Mouse (Mus musculus) ES-Bruce4 (cell line): ENCODE results near the gene Tmem176b. TPM values are rescaled to one million over a fixed set of nuclear protein-coding genes. Genes with fewer than 3 reads are reported as not detected.

Experiments used
- H3K27ac ChIP-seq: 2 replicates; pipeline ENCODE4 v1.5.1; 2012; ENCODE audit warnings: low read length, inconsistent platforms; ENCODE audit not compliant: insufficient read depth
- H3K27me3 ChIP-seq: 2 replicates; pipeline ENCODE4 v1.6.1; 2012; ENCODE audit warnings: mild to moderate bottlenecking, low read length, inconsistent platforms; ENCODE audit not compliant: control insufficient read depth, poor library complexity, insufficient read depth, severe bottlenecking
- H3K36me3 ChIP-seq: 2 replicates; pipeline ENCODE4 v1.6.1; 2012; ENCODE audit warnings: inconsistent platforms, mild to moderate bottlenecking, low read length, moderate library complexity; ENCODE audit not compliant: control insufficient read depth, poor library complexity, insufficient read depth, severe bottlenecking
- H3K4me1 ChIP-seq: one replicate; pipeline ENCODE4 v1.8.1; 2011; ENCODE audit warnings: low read length; ENCODE audit not compliant: control insufficient read depth, insufficient read depth
- H3K4me3 ChIP-seq: 2 replicates; pipeline ENCODE4 v1.5.1; 2011; ENCODE audit warnings: low read depth, mild to moderate bottlenecking, low read length
- H3K9ac ChIP-seq: 2 replicates; pipeline ENCODE4 v1.6.1; 2012; ENCODE audit warnings: low read depth, mild to moderate bottlenecking, inconsistent platforms; ENCODE audit not compliant: poor library complexity, severe bottlenecking
- H3K9me3 ChIP-seq: replicated peaks from 2 replicates; pipeline ENCODE4 v1.6.1; 2012; ENCODE audit warnings: mild to moderate bottlenecking, low read length, inconsistent platforms; ENCODE audit not compliant: control insufficient read depth, poor library complexity, insufficient read depth, severe bottlenecking
- CTCF ChIP-seq: IDR thresholded peaks from one replicate; pipeline ENCODE4 v1.8.1; 2011; ENCODE audit warnings: low read depth, low read length
- EP300 ChIP-seq: IDR thresholded peaks from 2 replicates; pipeline ENCODE4 v1.6.1; 2011; ENCODE audit warnings: low read depth, low read length; ENCODE audit not compliant: insufficient read depth
- POLR2A ChIP-seq: IDR thresholded peaks from one replicate; pipeline ENCODE4 v1.8.1; 2011; ENCODE audit warnings: low read length; ENCODE audit not compliant: insufficient read depth
- polyA plus RNA-seq: library from polyadenylated mRNA; stranded (reverse); fragments of >200 nt; gene quantifications from 2 replicates; pipeline ENCODE4 v1.2.4, GENCODE M21; 2011; ENCODE audit warnings: low read depth; ENCODE audit not compliant: missing spikeins, insufficient read depth, insufficient read length

Gene Tmem176b
- polyA plus RNA-seq, 1 experiment = 7.1 TPM

DNA sequence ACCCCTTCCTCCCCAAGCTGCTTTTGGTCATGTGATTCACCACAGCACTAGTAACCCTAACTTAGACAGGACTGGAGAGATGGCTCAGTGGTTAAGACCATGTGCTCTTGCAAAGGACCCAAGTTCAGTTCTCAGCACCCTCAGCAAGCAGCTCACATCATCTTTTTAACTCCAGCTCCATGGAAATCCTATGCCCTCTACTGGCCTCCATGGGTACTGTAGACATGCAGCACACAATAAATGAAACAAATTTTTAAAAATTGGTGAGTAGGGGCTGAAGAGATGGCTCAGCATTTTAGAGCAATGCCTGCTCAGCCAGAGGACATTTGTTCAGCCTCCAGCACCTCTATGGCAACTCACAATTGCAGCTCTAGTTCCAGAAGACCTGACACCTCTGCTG lies 26.3 kb downstream of the Tmem176b start:
- TF ChIP-seq CTCF (no peak), EP300 (no peak), POLR2A (no peak)

DNA sequence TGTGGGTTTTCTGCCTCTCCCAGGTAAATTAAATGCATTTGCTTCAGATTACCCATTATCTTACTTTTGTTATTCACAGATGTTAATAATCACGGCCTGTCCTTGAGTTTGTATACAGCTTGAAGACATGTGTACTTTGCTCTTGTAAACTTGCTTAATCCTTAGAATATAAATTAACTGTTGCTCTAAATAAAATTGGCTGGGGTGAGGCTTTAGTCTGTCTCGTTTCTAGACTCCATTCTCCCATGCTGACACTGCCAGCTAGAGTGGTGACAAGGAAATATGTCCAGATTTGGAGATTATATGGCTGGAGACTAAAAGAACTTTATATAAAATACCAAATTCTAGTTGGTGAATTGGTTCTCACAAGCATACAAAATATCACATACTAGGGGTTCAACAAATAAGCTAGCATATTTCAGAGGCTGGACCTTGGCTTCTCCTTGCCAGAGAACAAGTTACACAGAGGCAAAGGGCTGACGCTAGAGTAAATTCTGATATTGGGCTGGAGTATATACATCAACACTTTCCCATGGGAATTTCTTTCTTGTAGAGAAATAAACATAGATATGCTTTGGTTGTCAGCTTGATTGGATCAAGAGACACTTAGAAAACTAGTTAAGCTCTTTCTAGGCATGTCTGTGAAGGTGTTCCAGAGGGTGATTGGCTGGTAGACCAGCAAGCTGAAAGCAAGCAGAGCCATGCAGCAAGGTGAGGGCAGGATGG lies 31.6 kb downstream of the Tmem176b start:
- Histone ChIP-seq H3K27ac (no peak overlapping the region), H3K36me3 (no peaks in the 10 kb centered on the region), H3K4me3 (no peak overlapping the region), H3K4me1 (no peaks in the 10 kb centered on the region), H3K27me3 (no peaks in the 10 kb centered on the region), H3K9me3 (no peaks in the 10 kb centered on the region), H3K9ac (no peak overlapping the region)
- TF ChIP-seq EP300 (no peak), CTCF (no peak), POLR2A (no peak)

More for the DNA sequence above, 26.3 kb downstream of the Tmem176b start:
- Histone ChIP-seq H3K36me3 (no peaks in the 10 kb centered on the region), H3K27me3 (no peaks in the 10 kb centered on the region), H3K4me1 (no peaks in the 10 kb centered on the region), H3K4me3 (no peak overlapping the region), H3K9ac (no peak overlapping the region), H3K9me3 (no peaks in the 10 kb centered on the region), H3K27ac (no peak overlapping the region)

GRCm38 (mm10) chr6:48806746-48807145 lies 34.5 kb downstream of the Tmem176b start:
- no peak overlapping the region for H3K9ac ChIP-seq
- no peaks in the 10 kb centered on the region for H3K36me3 ChIP-seq
- TF ChIP-seq POLR2A (no peak), EP300 (no peak), CTCF (no peak)
- H3K9me3 ChIP-seq = no peaks in the 10 kb centered on the region
- H3K4me3 ChIP-seq = no peak overlapping the region
- H3K4me1 ChIP-seq = no peaks in the 10 kb centered on the region
- H3K27me3 ChIP-seq = no peaks in the 10 kb centered on the region
- H3K27ac ChIP-seq = no peak overlapping the region

DNA sequence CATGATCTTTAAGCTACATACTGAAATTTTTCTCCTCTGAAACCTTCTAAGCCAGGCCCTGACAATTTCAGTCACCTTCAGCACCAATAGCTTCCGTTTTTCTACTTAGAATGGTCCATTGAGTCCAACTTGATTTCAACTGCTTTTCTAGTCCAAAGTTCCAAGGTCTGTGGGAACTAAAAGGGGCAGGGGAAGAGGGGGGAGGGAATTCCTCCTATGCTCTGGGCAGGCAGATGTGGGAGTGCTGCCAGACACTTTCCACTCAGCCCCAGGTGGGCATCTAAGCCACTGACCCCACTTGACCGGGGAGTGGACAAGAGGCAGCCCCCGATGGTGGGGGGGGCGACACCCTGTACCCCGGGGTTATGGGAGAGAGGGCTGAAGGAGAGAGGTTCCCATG lies 37.0 kb downstream of the Tmem176b start:
- H3K4me3 ChIP-seq = no peak overlapping the region
- H3K36me3 ChIP-seq = no peaks in the 10 kb centered on the region
- H3K9ac ChIP-seq = no peak overlapping the region
- H3K27me3 ChIP-seq = no peaks in the 10 kb centered on the region
- TF ChIP-seq POLR2A (no peak), EP300 (no peak), CTCF (no peak)
- H3K27ac ChIP-seq = no peak overlapping the region
- no peaks in the 10 kb centered on the region for H3K4me1 ChIP-seq
- no peaks in the 10 kb centered on the region for H3K9me3 ChIP-seq

DNA sequence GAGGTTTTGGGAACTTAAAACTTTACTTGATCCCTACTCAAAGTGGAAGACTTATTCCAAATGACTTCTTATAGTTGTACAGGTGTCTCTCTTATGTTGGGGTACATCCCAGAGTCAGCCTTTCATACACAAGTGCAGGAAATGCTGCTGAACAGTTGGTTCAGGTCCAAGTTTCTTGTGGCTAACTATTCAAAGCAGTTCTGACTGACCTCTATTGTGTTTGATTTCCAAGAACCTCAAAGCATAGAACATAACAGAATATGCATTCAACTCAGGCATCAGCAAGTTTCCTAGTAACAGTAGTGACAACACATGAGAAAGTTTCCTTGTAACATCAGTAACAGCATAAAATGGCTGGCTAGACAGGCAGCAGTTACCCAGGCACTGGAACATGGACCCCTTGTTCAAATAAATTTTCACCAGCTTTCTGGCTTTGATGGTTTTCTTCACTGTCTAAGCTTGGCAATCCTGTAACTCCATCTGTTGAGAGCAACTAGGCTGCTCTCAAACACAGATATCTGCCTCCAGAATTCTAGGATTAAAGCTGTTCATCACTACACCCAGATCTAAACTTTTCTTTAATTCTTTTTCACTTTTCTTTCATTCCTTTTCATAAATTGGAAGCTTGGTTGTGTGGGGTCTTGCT lies 37.8 kb downstream of the Tmem176b start:
- H3K27me3 ChIP-seq = no peaks in the 10 kb centered on the region
- H3K36me3 ChIP-seq = no peaks in the 10 kb centered on the region
- no peak for TF ChIP-seq CTCF
- no peak for TF ChIP-seq EP300
- TF ChIP-seq POLR2A = no peak
- no peaks in the 10 kb centered on the region for H3K4me1 ChIP-seq
- no peak overlapping the region for H3K27ac ChIP-seq
- no peak overlapping the region for H3K4me3 ChIP-seq
- H3K9me3 ChIP-seq = no peaks in the 10 kb centered on the region
- no peak overlapping the region for H3K9ac ChIP-seq

- TF ChIP-seq CTCF (no peak), EP300 (no peak), POLR2A (no peak)
- Histone ChIP-seq H3K9ac (no peak overlapping the region), H3K9me3 (no peaks in the 10 kb centered on the region), H3K27ac (no peak overlapping the region), H3K27me3 (no peaks in the 10 kb centered on the region), H3K36me3 (no peaks in the 10 kb centered on the region), H3K4me3 (no peak overlapping the region), H3K4me1 (no peaks in the 10 kb centered on the region)
Measured at GRCm38 (mm10) chr6:48801897-48802296, 39.4 kb downstream of the Tmem176b start.
